Mouse (Mus musculus) liver, embryonic 16.5 days (tissue): ENCODE data around the gene Pik3c2b. TPM values are rescaled to one million over a fixed set of nuclear protein-coding genes. Genes with fewer than 3 reads are reported as not detected.

Experiments
- ATAC-seq: fragments of 200-750 bp; cut with Nextera tagmentation; 2 replicates; pipeline ENCODE4 v1.8.0; 2017; ENCODE audit warnings: low read depth, mild to moderate bottlenecking, moderate number of reproducible peaks, moderate library complexity
- H3K27ac ChIP-seq: fragments of 300-500 bp; sonication (generic); 2 replicates; pipeline ENCODE4 v1.5.1; 2014; ENCODE audit warnings: mild to moderate bottlenecking, low read length
- H3K27me3 ChIP-seq: fragments of 300-500 bp; sonication (generic); 2 replicates; pipeline ENCODE4 v1.6.1; 2014; ENCODE audit warnings: low read depth, low read length, mixed read lengths; ENCODE audit not compliant: control insufficient read depth, insufficient read depth
- H3K36me3 ChIP-seq: fragments of 300-500 bp; sonication (generic); 2 replicates; pipeline ENCODE4 v1.6.1; 2014; ENCODE audit warnings: mild to moderate bottlenecking; ENCODE audit not compliant: control insufficient read depth, insufficient read depth
- H3K4me1 ChIP-seq: fragments of 300-500 bp; sonication (generic); 2 replicates; pipeline ENCODE4 v1.6.1; 2014; ENCODE audit warnings: low read depth, low read length, mixed read lengths; ENCODE audit not compliant: control insufficient read depth
- H3K4me2 ChIP-seq: fragments of 300-500 bp; sonication (generic); 2 replicates; pipeline ENCODE4 v1.6.1; 2014; ENCODE audit warnings: low read depth, low read length, mixed read lengths
- H3K4me3 ChIP-seq: fragments of 300-500 bp; sonication (generic); 2 replicates; pipeline ENCODE4 v1.5.1; 2014; ENCODE audit warnings: low read depth, mild to moderate bottlenecking, low read length
- H3K9ac ChIP-seq: fragments of 300-500 bp; sonication (generic); 2 replicates; pipeline ENCODE4 v1.6.1; 2014; ENCODE audit warnings: low read depth, low read length
- H3K9me3 ChIP-seq: fragments of 300-500 bp; sonication (generic); replicated peaks from 2 replicates; pipeline ENCODE4 v1.6.1; 2016; ENCODE audit warnings: low read length; ENCODE audit not compliant: control insufficient read depth
- WGBS: fragments of 180-500 bp; shearing (Covaris S2); extraction: QIAGEN DNeasy Blood & Tissue Kit; methylation state at CpG from one replicate; pipeline ENCODE4 v1.1.7; 2014; ENCODE audit not compliant: insufficient replicate concordance; 5-methylcytosine and 5-hydroxymethylcytosine counted together
- polyA plus RNA-seq: library from polyadenylated mRNA; unstranded; fragments of >200 nt; fragmentation: Nextera tagmentation; extraction: Ambion mirVana; gene quantifications from 2 replicates; pipeline ENCODE4 v1.2.1, GENCODE M21; 2015

Pik3c2b gene
- polyA plus RNA-seq, 1 experiment from 2014 or later, result 1.2 TPM

GRCm38 (mm10) chr1:133090641-133091040, 45.2 kb downstream of the Pik3c2b start:
- Histone ChIP-seq H3K9ac (no peak overlapping the region), H3K4me3 (no peak overlapping the region), H3K4me1 (no peaks in the 10 kb centered on the region; the same call in 1 of the 2 replicates), H3K9me3 (no peaks in the 10 kb centered on the region), H3K27ac (no peak overlapping the region), H3K4me2 (no peak overlapping the region), H3K27me3 (no peaks in the 10 kb centered on the region), H3K36me3 (no peaks in the 10 kb centered on the region)
- no peak for ATAC-seq
- WGBS, result 62% methylated on average over 6 of the region's 6 CpGs

GRCm38 (mm10) chr1:133091483-133091882, 46.0 kb downstream of the Pik3c2b start:
- no peaks in the 10 kb centered on the region; the same call in 1 of the 2 replicates for H3K4me1 ChIP-seq
- no peaks in the 10 kb centered on the region for H3K27me3 ChIP-seq
- H3K4me3 ChIP-seq, result no peak overlapping the region
- no peak overlapping the region for H3K4me2 ChIP-seq
- ATAC-seq, result no peak
- H3K9ac ChIP-seq, result no peak overlapping the region
- no peak overlapping the region for H3K27ac ChIP-seq
- 78% methylated on average over 8 of the region's 8 CpGs for whole genome bisulfite sequencing
- no peaks in the 10 kb centered on the region for H3K9me3 ChIP-seq
- no peaks in the 10 kb centered on the region for H3K36me3 ChIP-seq

GRCm38 (mm10) chr1:133093719-133094118, 48.3 kb downstream of the Pik3c2b start:
- H3K27ac ChIP-seq, result no peak overlapping the region
- no peak overlapping the region for H3K4me3 ChIP-seq
- ATAC-seq, result peak; percentile 48; the same call in 1 of the 2 replicates
- WGBS, result 72% methylated on average over 7 of the region's 7 CpGs
- no peaks in the 10 kb centered on the region; the same call in 1 of the 2 replicates for H3K4me1 ChIP-seq
- H3K27me3 ChIP-seq, result no peaks in the 10 kb centered on the region
- H3K36me3 ChIP-seq, result no peaks in the 10 kb centered on the region
- no peaks in the 10 kb centered on the region for H3K9me3 ChIP-seq
- H3K4me2 ChIP-seq, result no peak overlapping the region; the same call in 1 of the 2 replicates
- no peak overlapping the region for H3K9ac ChIP-seq

GRCm38 (mm10) chr1:133100980-133101798, 55.7 kb downstream of the Pik3c2b start:
- Histone ChIP-seq H3K4me2 (no peak overlapping the region), H3K4me3 (no peak overlapping the region), H3K27me3 (no peaks in the 10 kb centered on the region), H3K36me3 (no peaks in the 10 kb centered on the region), H3K9me3 (no peaks in the 10 kb centered on the region), H3K27ac (no peak overlapping the region), H3K9ac (no peak overlapping the region), H3K4me1 (peaks cover 2% of the 10 kb centered on the region)
- 39% methylated on average over 17 of the region's 17 CpGs for WGBS
- ATAC-seq, result peak; percentile 21; the same call in 1 of the 2 replicates

GRCm38 (mm10) chr1:133102108-133102507, 56.6 kb downstream of the Pik3c2b start:
- Histone ChIP-seq H3K4me1 (peaks cover 2% of the 10 kb centered on the region), H3K27me3 (no peaks in the 10 kb centered on the region), H3K9ac (no peak overlapping the region), H3K36me3 (no peaks in the 10 kb centered on the region), H3K9me3 (no peaks in the 10 kb centered on the region), H3K4me3 (no peak overlapping the region), H3K4me2 (no peak overlapping the region), H3K27ac (no peak overlapping the region)
- ATAC-seq, result peak; percentile 16; the same call in 1 of the 2 replicates
- 76% methylated on average over 5 of the region's 5 CpGs for WGBS

GRCm38 (mm10) chr1:133103315-133103714, 57.8 kb downstream of the Pik3c2b start:
- no peak for ATAC-seq
- Histone ChIP-seq H3K4me1 (peaks cover 2% of the 10 kb centered on the region), H3K4me3 (no peak overlapping the region), H3K36me3 (no peaks in the 10 kb centered on the region), H3K9ac (no peak overlapping the region), H3K27ac (no peak overlapping the region), H3K27me3 (no peaks in the 10 kb centered on the region), H3K4me2 (no peak overlapping the region), H3K9me3 (no peaks in the 10 kb centered on the region)
- 73% methylated on average over 7 of the region's 7 CpGs for WGBS

- no peak overlapping the region for H3K9ac ChIP-seq
- no peak overlapping the region for H3K4me2 ChIP-seq
- peaks cover 2% of the 10 kb centered on the region for H3K4me1 ChIP-seq
- no peaks in the 10 kb centered on the region for H3K9me3 ChIP-seq
- WGBS, result 69% methylated on average over 6 of the region's 6 CpGs
- H3K4me3 ChIP-seq, result no peak overlapping the region
- ATAC-seq, result no peak
- H3K27me3 ChIP-seq, result no peaks in the 10 kb centered on the region
- H3K27ac ChIP-seq, result no peak overlapping the region
- H3K36me3 ChIP-seq, result no peaks in the 10 kb centered on the region
These were observed 58.4 kb downstream of the Pik3c2b start for GRCm38 (mm10) chr1:133103871-133104270.

- Histone ChIP-seq H3K27me3 (no peaks in the 10 kb centered on the region), H3K36me3 (no peaks in the 10 kb centered on the region), H3K9me3 (no peaks in the 10 kb centered on the region), H3K9ac (no peak overlapping the region), H3K4me2 (no peak overlapping the region), H3K4me1 (peaks cover 29% of the 10 kb centered on the region), H3K4me3 (no peak overlapping the region), H3K27ac (no peak overlapping the region)
- no peak for ATAC-seq
- 74% methylated on average over 4 of the region's 4 CpGs for WGBS
These were observed 70.6 kb downstream of the Pik3c2b start for GRCm38 (mm10) chr1:133116108-133116507.

GRCm38 (mm10) chr1:133118127-133118526, 72.7 kb downstream of the Pik3c2b start:
- Histone ChIP-seq H3K4me2 (peak overlapping the region; percentile 1; the same call in 1 of the 2 replicates), H3K9me3 (no peaks in the 10 kb centered on the region), H3K27me3 (no peaks in the 10 kb centered on the region), H3K9ac (no peak overlapping the region), H3K4me3 (no peak overlapping the region), H3K27ac (peak overlapping the region; percentile 49; the same call in 1 of the 2 replicates), H3K36me3 (no peaks in the 10 kb centered on the region), H3K4me1 (peaks cover 31% of the 10 kb centered on the region)
- WGBS, result 72% methylated on average over 5 of the region's 5 CpGs
- peak; percentile 66 for ATAC-seq
